Mouse (Mus musculus): Measurements from ENCODE around the gene Bsn. TPM values are rescaled to one million over a fixed set of nuclear protein-coding genes. Genes with fewer than 3 reads are reported as not detected.

Gene Bsn
- polyA plus RNA-seq, 1 experiment from 2014 or later: 0.36 TPM

DNA sequence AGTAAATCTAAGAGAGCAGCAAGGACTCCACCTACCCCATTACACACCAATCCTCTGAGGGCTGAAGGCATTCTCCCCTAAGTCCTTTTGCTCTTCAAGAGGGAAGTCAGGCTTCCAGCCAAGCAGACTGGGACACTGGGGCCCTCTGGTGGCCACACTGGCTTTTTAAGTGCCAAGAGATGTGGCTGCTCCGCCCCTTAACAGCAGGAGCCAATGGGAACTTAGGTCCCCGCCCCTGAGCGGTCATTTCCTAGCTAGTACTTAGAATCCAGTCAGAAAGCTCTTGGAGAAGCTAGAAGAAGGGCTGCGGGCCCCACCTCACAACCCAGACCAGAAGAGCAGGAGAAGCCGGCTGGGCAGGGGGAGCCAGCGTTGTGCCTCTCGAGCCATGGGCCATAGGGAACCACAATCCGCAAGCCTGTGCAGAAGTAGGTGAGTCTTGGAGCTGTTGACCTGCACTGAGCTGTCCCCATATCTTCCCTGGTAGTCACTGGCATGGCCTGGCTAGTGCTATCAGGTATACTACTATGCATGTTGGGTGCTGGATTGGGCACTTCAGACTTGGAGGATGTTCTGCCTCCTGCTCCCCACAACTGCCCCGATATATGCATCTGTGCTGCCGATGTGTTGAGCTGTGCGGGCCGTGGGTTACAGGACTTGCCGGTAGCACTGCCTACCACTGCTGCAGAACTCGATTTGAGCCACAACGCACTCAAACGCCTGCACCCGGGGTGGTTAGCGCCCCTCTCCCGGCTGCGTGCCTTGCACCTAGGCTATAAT is 137.1 kb downstream of the Bsn start, which contains the start of gene Amigo3:
Gene Amigo3, plus strand, starts transcription at position 275 of the 780 bp plus-strand sequence.
- peak; percentile 10; the same call in 1 of the 2 replicates for ATAC-seq (ENCODE audit: extremely low read depth, insufficient number of reproducible peaks, low FRiP score, low TSS enrichment)
- WGBS: 54% methylated on average over 20 of the region's 20 CpGs
- Histone ChIP-seq H3K9me3 (no peaks in the 10 kb centered on the region), H3K4me2 (peak within 1 kb of the TSS; percentile 63), H3K9ac (peak within 1 kb of the TSS; percentile 72), H3K4me1 (peaks cover 34% of the 10 kb centered on the region), H3K4me3 (peak within 1 kb of the TSS; percentile 35), H3K27me3 (replicated peaks) (no peaks in the 10 kb centered on the region), H3K36me3 (peaks cover 71% of the 10 kb centered on the region), H3K27ac (replicated peaks) (peak within 1 kb of the TSS; percentile 53; the same call in 1 of the 2 replicates)

DNA sequence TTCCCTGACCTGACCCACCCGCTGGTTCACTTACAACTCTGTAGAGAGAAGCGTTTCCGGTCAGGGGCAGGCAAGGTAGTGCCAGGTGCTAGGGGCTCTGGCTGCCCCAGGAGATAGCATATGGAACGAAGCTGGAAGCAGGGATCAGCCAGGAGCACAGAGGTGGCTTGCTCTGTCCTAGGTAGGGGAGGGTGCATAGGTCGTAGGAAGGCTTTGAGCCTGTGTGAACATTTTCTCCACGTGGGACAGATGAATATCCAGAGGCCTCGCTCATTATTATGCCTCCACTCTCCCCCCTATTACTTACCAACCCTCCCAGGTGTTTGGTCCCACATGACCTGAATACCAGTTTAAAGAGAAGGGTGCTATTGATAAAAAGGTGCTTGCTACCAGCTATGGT is 137.8 kb downstream of the Bsn start:
- Histone ChIP-seq H3K27ac (replicated peaks) (peak overlapping the region; percentile 42; the same call in 1 of the 2 replicates), H3K9ac (no peak overlapping the region), H3K36me3 (peaks cover 66% of the 10 kb centered on the region), H3K4me3 (no peak overlapping the region), H3K4me2 (no peak overlapping the region), H3K9me3 (no peaks in the 10 kb centered on the region), H3K27me3 (replicated peaks) (no peaks in the 10 kb centered on the region), H3K4me1 (peaks cover 41% of the 10 kb centered on the region)
- 81% methylated on average over 7 of the region's 7 CpGs for WGBS
- ATAC-seq (ENCODE audit: extremely low read depth, insufficient number of reproducible peaks, low FRiP score, low TSS enrichment): no peak

DNA sequence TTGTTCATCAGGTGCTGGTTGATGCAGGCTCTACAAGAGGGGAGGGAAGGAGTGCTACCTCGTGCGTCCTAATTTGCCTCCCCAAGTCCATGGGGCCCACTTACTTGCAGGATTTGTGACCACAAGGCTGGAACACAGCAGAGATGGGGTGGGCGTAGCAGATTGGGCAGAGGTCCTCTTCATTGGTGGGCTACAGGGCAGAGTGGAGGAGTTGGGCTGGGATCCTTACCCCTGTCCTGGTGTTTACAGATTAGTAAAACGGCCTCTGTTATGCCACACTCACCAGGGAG is 138.3 kb downstream of the Bsn start:
- no peak overlapping the region for H3K4me2 ChIP-seq
- peaks cover 66% of the 10 kb centered on the region for H3K36me3 ChIP-seq

DNA sequence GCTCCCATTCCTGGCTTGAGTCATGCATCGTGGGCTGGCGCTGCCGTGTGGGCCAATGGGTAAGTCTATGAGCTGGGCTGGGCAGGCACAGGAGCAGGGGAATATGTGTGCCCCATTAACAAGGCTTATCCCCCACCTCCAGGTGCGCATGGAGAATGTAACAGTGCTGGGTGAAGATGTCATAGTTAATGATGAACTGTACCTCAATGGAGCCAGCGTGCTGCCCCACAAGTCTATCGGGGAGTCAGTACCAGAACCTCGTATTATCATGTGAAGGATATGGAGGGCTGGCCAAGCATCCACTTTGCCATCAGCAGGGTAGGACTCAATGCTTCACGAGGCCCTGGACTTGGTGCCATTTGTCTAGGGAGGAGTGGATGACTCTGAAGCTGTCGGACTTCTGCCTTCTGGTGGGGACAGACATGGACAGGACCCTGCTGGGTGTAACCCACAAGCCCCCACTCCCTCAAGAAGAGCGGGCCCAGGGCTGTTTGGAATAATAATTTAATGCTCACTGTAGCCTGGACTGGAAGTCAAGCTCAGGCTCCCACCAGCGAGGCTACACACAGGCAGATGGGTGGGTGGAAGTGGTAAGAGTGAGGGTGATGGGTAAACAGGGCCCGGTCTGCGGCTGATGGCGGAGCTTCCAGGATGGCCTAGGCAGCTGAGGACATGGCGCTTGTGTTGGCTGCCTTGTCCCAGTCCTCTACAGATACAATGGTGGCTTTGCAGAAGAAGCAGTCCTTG is 138.8 kb downstream of the Bsn start:
- no peak overlapping the region for H3K27ac ChIP-seq (replicated peaks)
- no peak overlapping the region for H3K4me2 ChIP-seq
- no peaks in the 10 kb centered on the region for H3K9me3 ChIP-seq
- 89% methylated on average over 15 of the region's 15 CpGs for WGBS
- H3K27me3 ChIP-seq (replicated peaks): no peaks in the 10 kb centered on the region
- H3K4me1 ChIP-seq: peaks cover 48% of the 10 kb centered on the region
- H3K4me3 ChIP-seq: no peak overlapping the region
- no peak for ATAC-seq (ENCODE audit: extremely low read depth, insufficient number of reproducible peaks, low FRiP score, low TSS enrichment)
- H3K36me3 ChIP-seq: peaks cover 66% of the 10 kb centered on the region
- no peak overlapping the region for H3K9ac ChIP-seq

More for the DNA sequence above, 138.3 kb downstream of the Bsn start:
- no peak overlapping the region for H3K9ac ChIP-seq
- no peak overlapping the region for H3K4me3 ChIP-seq
- no peak for ATAC-seq (ENCODE audit: extremely low read depth, insufficient number of reproducible peaks, low FRiP score, low TSS enrichment)
- H3K27me3 ChIP-seq (replicated peaks): no peaks in the 10 kb centered on the region
- H3K9me3 ChIP-seq: no peaks in the 10 kb centered on the region
- WGBS: 83% methylated on average over 4 of the region's 4 CpGs
- peaks cover 46% of the 10 kb centered on the region for H3K4me1 ChIP-seq
- no peak overlapping the region for H3K27ac ChIP-seq (replicated peaks)

DNA sequence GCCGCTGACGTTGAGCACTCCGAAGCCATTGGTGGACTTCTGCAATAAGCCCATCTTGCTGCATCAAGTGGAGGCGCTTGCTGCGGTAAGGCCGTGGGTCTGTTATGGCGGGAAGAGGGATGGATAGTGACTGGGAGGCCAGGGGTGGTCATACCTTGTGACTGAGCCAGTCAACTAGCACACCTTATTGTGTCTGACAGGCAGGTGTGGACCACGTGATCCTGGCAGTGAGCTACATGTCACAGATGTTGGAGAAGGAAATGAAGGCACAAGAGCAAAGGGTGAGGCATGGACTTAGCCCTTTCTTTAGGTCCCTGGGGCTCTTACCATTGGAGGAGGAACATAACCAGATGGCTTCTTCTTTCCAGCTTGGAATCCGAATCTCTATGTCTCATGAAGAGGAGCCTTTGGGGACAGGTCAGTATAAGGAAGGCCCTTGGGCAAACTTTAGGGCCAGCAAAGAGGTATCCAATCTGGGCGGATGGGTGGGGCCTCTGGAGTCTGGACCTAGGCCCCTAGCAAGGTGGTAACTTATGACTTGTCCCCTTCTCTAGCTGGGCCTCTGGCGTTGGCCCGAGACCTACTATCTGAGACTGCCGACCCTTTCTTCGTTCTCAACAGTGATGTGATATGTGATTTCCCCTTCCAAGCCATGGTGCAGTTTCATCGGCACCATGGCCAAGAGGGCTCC is 140.5 kb downstream of the Bsn start:
- no peak for ATAC-seq (ENCODE audit: extremely low read depth, insufficient number of reproducible peaks, low FRiP score, low TSS enrichment)

DNA sequence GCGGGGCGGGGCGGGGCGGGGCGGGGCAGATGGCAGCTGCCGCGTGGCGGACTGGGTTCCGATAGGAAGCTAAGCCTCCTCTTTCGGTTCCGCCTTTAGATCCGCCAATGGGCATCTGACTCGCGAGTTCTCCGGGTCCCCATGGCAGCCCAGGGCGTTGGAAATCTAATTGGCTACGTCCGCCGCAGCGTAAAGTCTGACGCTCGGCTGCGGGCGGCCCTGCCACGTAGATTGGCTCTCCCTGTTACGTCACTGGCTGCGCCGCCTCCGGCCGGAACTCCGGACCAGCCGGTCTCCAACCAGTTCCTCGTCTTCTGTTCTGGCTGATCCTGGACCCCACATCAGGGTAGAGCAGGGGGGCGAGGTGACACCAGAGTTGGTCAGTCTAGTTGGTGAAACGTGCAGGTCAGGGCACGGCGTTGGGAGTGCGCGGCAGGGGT is 141.1 kb downstream of the Bsn start, which contains the start of gene Gmppb:
Gene Gmppb, plus strand, starts transcription at position 227 of the 440 bp plus-strand sequence.
- WGBS: under 1% methylated on average over 39 of the region's 39 CpGs
- H3K27me3 ChIP-seq (replicated peaks): no peaks in the 10 kb centered on the region
- peaks cover 48% of the 10 kb centered on the region for H3K4me1 ChIP-seq
- H3K9ac ChIP-seq: peak within 1 kb of the TSS; percentile 92
- peak; percentile 90 for ATAC-seq (ENCODE audit: extremely low read depth, insufficient number of reproducible peaks, low FRiP score, low TSS enrichment)
- no peaks in the 10 kb centered on the region for H3K9me3 ChIP-seq
- peak within 1 kb of the TSS; percentile 79 for H3K27ac ChIP-seq (replicated peaks)
- H3K4me2 ChIP-seq: peak within 1 kb of the TSS; percentile 97
- peak within 1 kb of the TSS; percentile 94 for H3K4me3 ChIP-seq
- H3K36me3 ChIP-seq: peaks cover 63% of the 10 kb centered on the region

More for the DNA sequence above, 140.5 kb downstream of the Bsn start:
- WGBS: 35% methylated on average over 15 of the region's 15 CpGs
- peaks cover 48% of the 10 kb centered on the region for H3K4me1 ChIP-seq
- no peaks in the 10 kb centered on the region for H3K27me3 ChIP-seq (replicated peaks)
- peak overlapping the region; percentile 73 for H3K27ac ChIP-seq (replicated peaks)
- H3K4me3 ChIP-seq: peak overlapping the region; percentile 94
- H3K4me2 ChIP-seq: peak overlapping the region; percentile 97
- peaks cover 66% of the 10 kb centered on the region for H3K36me3 ChIP-seq
- H3K9me3 ChIP-seq: no peaks in the 10 kb centered on the region
- H3K9ac ChIP-seq: peak overlapping the region; percentile 92

DNA sequence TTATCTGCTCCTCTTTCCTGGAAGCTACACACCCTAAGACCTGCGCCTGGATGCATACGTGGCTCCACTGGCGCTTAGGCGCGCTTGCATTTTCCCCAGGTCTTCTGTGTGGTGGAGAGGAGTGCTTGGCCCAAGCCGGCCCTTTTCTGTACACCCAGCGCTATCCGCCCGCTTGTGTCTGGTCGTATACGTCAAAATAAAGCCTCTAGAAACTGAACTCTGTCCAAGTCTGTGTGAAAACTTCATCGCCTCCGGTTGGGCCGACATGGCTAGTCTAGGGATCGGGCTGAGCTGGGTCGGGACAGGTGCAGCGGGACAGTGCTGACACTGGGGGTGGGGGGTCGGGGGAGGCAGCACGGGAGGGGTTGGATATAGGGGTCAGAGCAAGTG is 141.6 kb downstream of the Bsn start:
- Histone ChIP-seq H3K36me3 (peaks cover 62% of the 10 kb centered on the region), H3K4me2 (peak overlapping the region; percentile 97), H3K4me3 (peak overlapping the region; percentile 94), H3K4me1 (peaks cover 47% of the 10 kb centered on the region), H3K27me3 (replicated peaks) (no peaks in the 10 kb centered on the region), H3K9ac (peak overlapping the region; percentile 81), H3K9me3 (no peaks in the 10 kb centered on the region), H3K27ac (replicated peaks) (peak overlapping the region; percentile 79)
- ATAC-seq (ENCODE audit: extremely low read depth, insufficient number of reproducible peaks, low FRiP score, low TSS enrichment): peak; percentile 5; the same call in 1 of the 2 replicates
- WGBS: 1% methylated on average over 19 of the region's 19 CpGs

DNA sequence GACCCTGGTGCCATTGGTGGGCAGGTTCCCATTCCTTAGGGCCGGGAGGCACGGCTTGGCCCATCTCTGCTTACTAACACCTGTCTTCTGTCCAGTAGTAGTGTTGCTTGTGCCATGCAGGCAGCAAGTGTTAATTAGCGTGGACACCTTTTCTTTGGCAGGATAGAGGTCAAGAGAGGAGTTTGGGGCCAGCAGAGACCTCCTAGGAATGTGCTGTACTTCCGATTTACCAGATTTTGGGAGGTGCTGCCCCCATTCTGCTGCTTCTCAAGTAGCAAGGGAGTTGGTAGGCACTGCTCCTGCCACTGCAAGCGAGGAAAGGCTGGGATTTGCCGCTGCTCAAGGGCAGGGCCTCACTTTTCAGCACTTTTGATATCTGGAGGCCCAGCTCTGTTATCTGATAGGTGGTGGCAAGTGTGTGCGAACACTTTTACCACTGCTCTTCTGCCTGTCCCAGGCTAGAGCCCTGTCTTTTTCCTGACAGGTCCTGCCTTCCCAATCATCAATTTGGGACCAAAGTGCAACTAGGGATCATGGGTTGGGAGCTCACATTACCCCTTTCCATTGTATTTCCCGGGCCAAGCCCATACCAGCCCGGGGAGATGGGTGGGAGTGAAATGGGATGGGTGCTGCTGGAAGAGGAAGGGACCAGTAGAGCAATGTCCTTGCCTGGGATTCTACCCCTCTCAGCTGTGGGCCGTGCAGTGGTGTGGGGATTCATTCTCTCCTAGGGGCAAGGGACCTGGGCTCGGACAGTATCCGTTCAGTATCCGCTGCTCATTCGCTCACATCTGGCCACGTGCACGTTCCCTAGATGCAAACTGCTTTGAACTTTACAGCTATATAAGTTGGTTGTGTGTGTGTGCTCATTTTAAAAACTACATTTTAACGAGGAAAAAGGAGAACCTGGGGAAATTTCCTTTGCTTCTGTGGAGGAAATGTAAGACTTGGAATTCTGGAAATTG is 142.3 kb downstream of the Bsn start:
- Histone ChIP-seq H3K36me3 (peaks cover 65% of the 10 kb centered on the region), H3K27ac (replicated peaks) (peak overlapping the region; percentile 79), H3K9ac (peak overlapping the region; percentile 81), H3K4me3 (peak overlapping the region; percentile 94), H3K27me3 (replicated peaks) (no peaks in the 10 kb centered on the region), H3K4me2 (peak overlapping the region; percentile 97), H3K4me1 (peaks cover 40% of the 10 kb centered on the region), H3K9me3 (no peaks in the 10 kb centered on the region)
- 27% methylated on average over 17 of the region's 17 CpGs for WGBS
- ATAC-seq (ENCODE audit: extremely low read depth, insufficient number of reproducible peaks, low FRiP score, low TSS enrichment): no peak

DNA sequence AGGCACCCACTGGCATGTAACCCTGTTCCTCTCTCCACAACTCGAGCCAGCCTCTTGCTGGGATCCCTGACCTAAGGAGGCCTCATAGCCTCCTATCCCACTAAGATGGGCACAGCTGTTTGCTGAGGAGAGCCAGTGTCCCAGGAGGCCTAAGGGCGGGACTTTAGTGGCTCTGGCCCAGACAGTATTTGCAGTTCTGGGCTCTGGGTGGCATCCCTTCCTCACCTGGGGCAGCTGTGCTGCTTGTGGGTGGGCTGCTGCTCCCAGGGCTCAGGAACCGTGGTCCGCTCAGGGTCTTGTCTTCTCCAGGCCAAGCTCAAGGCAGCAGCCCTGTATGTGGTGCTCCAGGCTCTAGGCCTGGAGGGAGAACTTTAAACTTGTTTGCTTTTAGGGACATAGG is 143.6 kb downstream of the Bsn start:
- 87% methylated on average over 4 of the region's 4 CpGs for WGBS
- Histone ChIP-seq H3K9me3 (no peaks in the 10 kb centered on the region), H3K36me3 (peaks cover 68% of the 10 kb centered on the region), H3K4me1 (peaks cover 34% of the 10 kb centered on the region), H3K27ac (replicated peaks) (no peak overlapping the region), H3K4me2 (no peak overlapping the region), H3K9ac (peak overlapping the region; percentile 81; the same call in 1 of the 2 replicates), H3K4me3 (no peak overlapping the region), H3K27me3 (replicated peaks) (no peaks in the 10 kb centered on the region)
- no peak for ATAC-seq (ENCODE audit: extremely low read depth, insufficient number of reproducible peaks, low FRiP score, low TSS enrichment)

Measured in heart, embryonic 13.5 days (tissue).